In the genomic region with DNA sequence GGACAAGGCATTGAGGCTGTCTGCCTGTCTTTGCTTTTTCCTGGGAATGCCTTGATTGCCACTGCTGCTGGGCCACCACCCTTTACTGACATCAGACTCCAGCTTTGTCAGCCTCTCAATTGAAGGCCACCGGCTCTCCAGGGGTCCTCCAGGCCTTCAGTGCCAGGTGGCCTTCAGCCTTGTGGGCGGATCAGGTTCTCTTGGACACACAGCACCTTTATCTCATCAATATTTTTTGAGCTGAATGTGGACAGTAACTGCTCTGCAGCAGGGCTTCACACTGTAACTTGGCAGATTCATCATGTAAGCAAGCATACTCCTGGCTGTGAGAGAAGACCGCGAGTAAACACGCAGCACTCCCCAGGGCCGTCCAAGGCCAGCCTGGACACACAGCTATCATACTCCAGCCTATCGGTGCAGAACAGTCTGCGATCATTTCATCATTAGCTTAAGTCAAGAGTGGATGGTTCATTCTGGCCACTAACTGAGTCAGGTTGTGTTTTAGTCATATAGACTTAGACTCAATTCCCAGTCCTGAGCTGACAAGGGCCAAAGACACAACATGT, we compare ENCODE assay signal across 11 mouse cellular contexts.
DNase-seq lines count a peak whose midpoint lies in the region; ATAC-seq and TF ChIP-seq lines count a peak whose summit lies in the region.
"Had no signal": no experiment of that assay in that cellular context is flagged by ENCODE, and none has a peak within 500 bp of the region (broad histone marks: within the 10 kb centered on the region; RNA-seq: fewer than 3 reads in every experiment).

No protein-coding gene starts in this region.

- no peaks in the 10 kb centered on the region for H3K27me3 ChIP-seq in hindbrain, embryonic 10.5 days (ENCODE audit: insufficient read depth, poor library complexity, severe bottlenecking)
- H3K27me3 ChIP-seq in hindbrain, embryonic 11.5 days (ENCODE audit: control insufficient read depth, insufficient read depth, low read length), result no peaks in the 10 kb centered on the region
- no peaks in the 10 kb centered on the region for H3K27me3 ChIP-seq in midbrain, embryonic 13.5 days
- no peaks in the 10 kb centered on the region for H3K27me3 ChIP-seq in midbrain, embryonic 14.5 days (ENCODE audit: control insufficient read depth, insufficient read depth, low read length)
- H3K27me3 ChIP-seq in heart, embryonic 11.5 days (ENCODE audit: control insufficient read depth, insufficient read depth, low read length), result no peaks in the 10 kb centered on the region
- no peaks in the 10 kb centered on the region for H3K27me3 ChIP-seq in liver, postnatal 0 days (ENCODE audit: insufficient read depth, low read length)
- H3K27me3 ChIP-seq: CH12.LX had no signal

- no peak overlapping the region for H3K4me3 ChIP-seq in hindbrain, embryonic 10.5 days
- H3K4me3 ChIP-seq in hindbrain, embryonic 11.5 days (ENCODE audit: low read depth, low read length), result no peak overlapping the region
- no peak overlapping the region for H3K4me3 ChIP-seq in midbrain, embryonic 13.5 days (replicated peaks)
- no peak overlapping the region for H3K4me3 ChIP-seq in midbrain, embryonic 14.5 days (replicated peaks; ENCODE audit: low read depth, low read length)
- no peak overlapping the region for H3K4me3 ChIP-seq in heart, embryonic 11.5 days (ENCODE audit: low read depth, low read length)
- H3K4me3 ChIP-seq in liver, postnatal 0 days (ENCODE audit: low read depth, low read length), result no peak overlapping the region

- DNase-seq in hindbrain, embryonic 10.5 days (ENCODE audit: low spot score), result no peak
- no peak for DNase-seq in hindbrain, embryonic 11.5 days (ENCODE audit: low spot score)
- no peak for DNase-seq in midbrain, embryonic 14.5 days
- peak; percentile 21 for DNase-seq in liver, postnatal 0 days
- no peak for DNase-seq in cerebellum, adult 11 months
- DNase-seq: cerebellum, adult 9-10 months; right cerebral cortex, postnatal 25 days had no signal

- TF ChIP-seq CTCF in liver, postnatal 0 days (IDR thresholded peaks at IDR 0.05; ENCODE audit: low read depth), result no peak

- WGBS in hindbrain, embryonic 10.5 days, result 92% methylated on average over 8 of the region's 8 CpGs
- 87% methylated on average over 8 of the region's 8 CpGs for WGBS in hindbrain, embryonic 11.5 days
- WGBS in midbrain, embryonic 13.5 days, result 93% methylated on average over 8 of the region's 8 CpGs
- WGBS in midbrain, embryonic 14.5 days, result 83% methylated on average over 8 of the region's 8 CpGs
- WGBS in heart, embryonic 11.5 days (ENCODE audit: insufficient replicate concordance), result 83% methylated on average over 8 of the region's 8 CpGs
- WGBS in liver, postnatal 0 days (ENCODE audit: insufficient replicate concordance), result 64% methylated on average over 8 of the region's 8 CpGs

- peak overlapping the region; percentile 67 for H3K27ac ChIP-seq in hindbrain, embryonic 10.5 days
- no peak overlapping the region for H3K27ac ChIP-seq in hindbrain, embryonic 11.5 days (ENCODE audit: low read depth, low read length)
- H3K27ac ChIP-seq in midbrain, embryonic 13.5 days, result peak overlapping the region; percentile 51; the same call in 1 of the 2 replicates
- H3K27ac ChIP-seq in midbrain, embryonic 14.5 days (replicated peaks; ENCODE audit: low read depth, low read length), result no peak overlapping the region; the same call in 1 of the 2 replicates
- peak overlapping the region; percentile 42 for H3K27ac ChIP-seq in heart, embryonic 11.5 days (ENCODE audit: low read depth, low read length)
- H3K27ac ChIP-seq in liver, postnatal 0 days (ENCODE audit: low read depth), result no peak overlapping the region
- H3K27ac ChIP-seq: liver, embryonic 14.5 days had no signal

- no peak for TF ChIP-seq EP300 in liver, postnatal 0 days (IDR thresholded peaks at IDR 0.05; ENCODE audit: low read depth)

- no peak overlapping the region for H3K4me2 ChIP-seq in hindbrain, embryonic 11.5 days (replicated peaks; ENCODE audit: low read depth, low read length)
- H3K4me2 ChIP-seq in midbrain, embryonic 13.5 days (replicated peaks), result no peak overlapping the region
- no peak overlapping the region for H3K4me2 ChIP-seq in midbrain, embryonic 14.5 days (ENCODE audit: low read length)
- H3K4me2 ChIP-seq in heart, embryonic 11.5 days, result no peak overlapping the region
- no peak overlapping the region for H3K4me2 ChIP-seq in liver, postnatal 0 days (ENCODE audit: low read depth, low read length)

- no peak for ATAC-seq in hindbrain, embryonic 11.5 days (ENCODE audit: low FRiP score)
- no peak for ATAC-seq in midbrain, embryonic 13.5 days
- ATAC-seq in midbrain, embryonic 14.5 days (ENCODE audit: low FRiP score, low TSS enrichment), result no peak
- ATAC-seq in heart, embryonic 11.5 days (replicated peaks; ENCODE audit: insufficient number of reproducible peaks, low FRiP score, low TSS enrichment), result no peak
- ATAC-seq in liver, postnatal 0 days, result peak; percentile 81

- no peaks in the 10 kb centered on the region for H3K36me3 ChIP-seq in hindbrain, embryonic 10.5 days
- H3K36me3 ChIP-seq in hindbrain, embryonic 11.5 days (ENCODE audit: control insufficient read depth, insufficient read depth, low read length), result no peaks in the 10 kb centered on the region
- no peaks in the 10 kb centered on the region for H3K36me3 ChIP-seq in midbrain, embryonic 13.5 days
- no peaks in the 10 kb centered on the region for H3K36me3 ChIP-seq in midbrain, embryonic 14.5 days (ENCODE audit: control insufficient read depth, insufficient read depth, low read length)
- H3K36me3 ChIP-seq in heart, embryonic 11.5 days (ENCODE audit: control insufficient read depth, insufficient read depth, low read length), result no peaks in the 10 kb centered on the region
- H3K36me3 ChIP-seq in liver, postnatal 0 days (replicated peaks; ENCODE audit: insufficient read depth, low read length), result no peaks in the 10 kb centered on the region

- H3K4me1 ChIP-seq in hindbrain, embryonic 10.5 days (replicated peaks), result peaks cover 26% of the 10 kb centered on the region
- H3K4me1 ChIP-seq in hindbrain, embryonic 11.5 days (replicated peaks; ENCODE audit: control insufficient read depth, insufficient read depth, low read length), result no peaks in the 10 kb centered on the region
- 0 out of 2 replicates have a peak, but pooled peaks cover 11% of the 10 kb centered on the region for H3K4me1 ChIP-seq in midbrain, embryonic 13.5 days (replicated peaks)
- H3K4me1 ChIP-seq in midbrain, embryonic 14.5 days (ENCODE audit: control insufficient read depth, insufficient read depth, low read length), result no peaks in the 10 kb centered on the region
- no peaks in the 10 kb centered on the region; the same call in 1 of the 2 replicates for H3K4me1 ChIP-seq in heart, embryonic 11.5 days (ENCODE audit: control insufficient read depth, insufficient read depth, low read length)
- H3K4me1 ChIP-seq in liver, postnatal 0 days (ENCODE audit: insufficient read depth), result peaks cover 13% of the 10 kb centered on the region

- no peak overlapping the region for H3K9ac ChIP-seq in hindbrain, embryonic 11.5 days (ENCODE audit: low read depth, low read length)
- H3K9ac ChIP-seq in midbrain, embryonic 13.5 days (replicated peaks), result no peak overlapping the region
- no peak overlapping the region for H3K9ac ChIP-seq in midbrain, embryonic 14.5 days (replicated peaks; ENCODE audit: low read length)
- H3K9ac ChIP-seq in heart, embryonic 11.5 days (ENCODE audit: low read depth, low read length), result no peak overlapping the region
- H3K9ac ChIP-seq in liver, postnatal 0 days (replicated peaks), result no peak overlapping the region
- H3K9ac ChIP-seq: liver, embryonic 14.5 days had no signal

- H3K9me3 ChIP-seq in hindbrain, embryonic 10.5 days, result no peaks in the 10 kb centered on the region
- H3K9me3 ChIP-seq in hindbrain, embryonic 11.5 days (ENCODE audit: control insufficient read depth, low read length), result no peaks in the 10 kb centered on the region
- no peaks in the 10 kb centered on the region for H3K9me3 ChIP-seq in midbrain, embryonic 13.5 days
- no peaks in the 10 kb centered on the region for H3K9me3 ChIP-seq in midbrain, embryonic 14.5 days (ENCODE audit: control insufficient read depth, low read length)
- no peaks in the 10 kb centered on the region for H3K9me3 ChIP-seq in heart, embryonic 11.5 days (replicated peaks; ENCODE audit: control insufficient read depth, low read length)
- no peaks in the 10 kb centered on the region for H3K9me3 ChIP-seq in liver, postnatal 0 days (ENCODE audit: low read length)

Comparison
In these comparisons a context has a peak if more than half of its experiments do, and no peak if none do; other contexts are left out.
1. H3K27ac ChIP-seq: peak in hindbrain, embryonic 10.5 days (single experiment), midbrain, embryonic 13.5 days (single experiment) and heart, embryonic 11.5 days (single experiment); none in hindbrain, embryonic 11.5 days (single experiment), midbrain, embryonic 14.5 days (single experiment) and liver, postnatal 0 days (single experiment).